Mouse (Mus musculus) G1E (cell line): ENCODE measurements around the gene Ano3.

Experiments used
- CTCF ChIP-seq: IDR thresholded peaks from 2 replicates; pipeline ENCODE4 v1.5.1; 2012; ENCODE audit warnings: low read depth, low read length, inconsistent platforms, mixed read lengths
- GATA1 ChIP-seq: IDR thresholded peaks from 2 replicates; pipeline ENCODE4 v1.6.1; 2012; ENCODE audit warnings: borderline replicate concordance, low read length, inconsistent platforms, mixed read lengths
- GATA2 ChIP-seq: IDR thresholded peaks from 2 replicates; pipeline ENCODE4 v1.6.1; 2012; ENCODE audit warnings: low read depth, low read length, inconsistent platforms, borderline replicate concordance
- POLR2AphosphoS5 ChIP-seq: IDR thresholded peaks from 2 replicates; pipeline ENCODE4 v1.6.1; 2012; ENCODE audit warnings: low read depth, low read length, inconsistent platforms; ENCODE audit not compliant: insufficient replicate concordance
- TAL1 ChIP-seq: conservative IDR thresholded peaks from 2 replicates; pipeline ENCODE4 v1.6.1; 2012; ENCODE audit warnings: low read depth, low read length, inconsistent platforms, mixed read lengths

DNA sequence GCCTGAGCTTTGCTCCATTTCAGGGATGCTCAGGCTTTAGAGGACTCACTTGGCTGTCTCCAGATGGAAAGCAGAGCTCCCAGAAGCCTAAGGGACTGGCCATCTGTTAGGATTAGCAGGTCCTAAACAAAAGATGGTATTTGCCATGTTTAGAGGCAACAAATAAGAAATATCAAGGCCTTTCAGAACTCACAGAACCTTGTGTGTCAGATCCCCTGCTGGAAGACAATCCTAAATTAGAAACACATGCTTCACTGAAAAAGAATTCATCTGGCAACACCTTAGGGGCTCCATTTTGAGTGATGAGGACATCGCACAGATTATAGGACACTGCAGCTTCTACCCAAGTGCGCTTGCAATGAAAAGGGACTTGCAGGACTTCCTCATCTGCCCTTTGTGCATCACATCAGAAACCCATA, 35.1 kb upstream of the Ano3 start:
- TF ChIP-seq CTCF = no peak
- TF ChIP-seq GATA1 = no peak
- no peak for TF ChIP-seq POLR2AphosphoS5
- TF ChIP-seq TAL1 = no peak
- no peak for TF ChIP-seq GATA2
